Mouse (Mus musculus): Measurements from ENCODE around the gene Sv2a.
A peak's percentile ranks its signal among the peaks of the same experiment; 100 is the strongest.

Sv2a gene

DNA sequence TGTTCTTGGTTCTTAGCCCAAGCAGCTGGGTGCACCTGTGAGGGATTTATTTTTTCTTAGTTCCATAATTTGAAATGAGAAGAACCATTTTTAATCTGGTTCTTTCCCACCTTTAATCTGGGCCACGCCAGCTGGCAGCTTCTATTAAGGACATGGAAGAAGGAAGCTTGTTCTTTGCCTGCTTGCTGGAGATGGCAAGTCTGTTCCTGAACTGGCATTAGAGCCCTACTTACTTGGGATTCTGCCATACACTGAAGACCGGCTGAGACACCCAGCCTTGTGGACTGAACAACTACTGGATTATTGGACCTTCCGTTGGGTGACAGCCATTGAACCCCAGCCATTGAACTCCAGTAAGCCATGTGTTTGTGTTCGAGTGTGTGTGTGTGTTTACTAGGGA lies 41.8 kb downstream of the Sv2a start:
- no peak for DNase-seq

DNA sequence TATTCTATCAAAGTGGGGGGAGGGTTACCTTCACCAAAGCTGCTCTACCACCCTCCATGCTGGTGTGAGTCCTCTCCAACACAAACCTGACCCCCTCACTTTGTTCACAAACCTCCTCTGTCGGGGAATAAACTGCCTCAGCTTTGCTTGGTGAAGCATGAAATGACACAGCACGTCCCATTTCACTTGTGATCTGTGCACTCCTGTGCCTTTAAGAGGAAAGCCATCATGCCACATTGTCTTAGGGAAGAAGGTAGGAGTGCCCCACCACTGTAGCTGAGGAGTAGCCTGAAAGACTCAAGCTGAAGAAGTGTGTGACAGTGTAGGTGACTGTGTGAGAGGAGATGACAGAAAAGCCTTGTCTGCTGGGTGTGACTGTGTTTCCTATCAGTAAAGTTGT lies 44.5 kb downstream of the Sv2a start:
- no peak for DNase-seq

DNA sequence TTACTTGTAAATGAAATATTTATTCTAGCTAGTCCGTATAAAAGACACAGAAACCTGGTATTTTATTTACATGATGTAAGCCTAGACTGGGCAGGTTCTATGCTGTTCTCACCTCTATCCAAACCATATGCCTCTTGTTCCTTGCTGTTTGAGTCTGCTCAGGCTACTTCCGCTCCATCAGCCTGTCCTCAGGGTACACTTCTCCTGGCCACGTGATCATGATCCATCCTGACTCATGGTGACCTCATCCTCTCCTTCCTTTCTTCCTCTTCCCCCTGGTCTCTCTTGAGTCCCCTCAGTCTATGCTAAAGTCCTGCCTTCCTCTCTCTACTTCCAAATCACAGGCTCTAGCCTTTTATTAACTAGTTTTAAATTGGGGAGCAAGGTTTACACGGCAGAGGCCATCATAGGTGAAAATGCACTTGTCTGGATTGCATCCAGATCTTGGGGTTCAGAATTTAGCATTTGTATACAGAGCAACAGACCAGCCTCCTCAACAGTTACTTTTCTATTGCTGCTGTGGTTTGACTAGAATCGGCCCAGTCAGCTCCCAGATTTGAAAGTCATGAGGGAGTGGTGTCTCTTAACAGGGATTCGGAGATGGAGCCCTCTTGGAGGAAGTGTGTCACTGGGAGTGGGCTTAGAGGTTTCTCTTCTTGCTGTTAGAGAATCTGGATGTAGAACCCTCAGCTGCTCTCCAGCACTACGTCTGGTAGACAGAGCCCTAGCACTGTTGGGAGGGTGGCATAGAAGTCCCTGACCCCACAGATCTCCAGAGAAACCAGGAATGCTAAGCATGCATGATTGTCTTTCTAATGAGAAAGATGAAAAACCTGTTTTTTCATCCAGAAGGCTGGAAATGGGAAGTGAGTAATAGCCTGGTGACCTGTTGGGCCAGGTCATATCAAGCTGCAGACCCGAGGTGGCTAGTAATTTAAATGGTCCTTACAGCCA lies 46.0 kb downstream of the Sv2a start:
- no peak for DNase-seq

DNA sequence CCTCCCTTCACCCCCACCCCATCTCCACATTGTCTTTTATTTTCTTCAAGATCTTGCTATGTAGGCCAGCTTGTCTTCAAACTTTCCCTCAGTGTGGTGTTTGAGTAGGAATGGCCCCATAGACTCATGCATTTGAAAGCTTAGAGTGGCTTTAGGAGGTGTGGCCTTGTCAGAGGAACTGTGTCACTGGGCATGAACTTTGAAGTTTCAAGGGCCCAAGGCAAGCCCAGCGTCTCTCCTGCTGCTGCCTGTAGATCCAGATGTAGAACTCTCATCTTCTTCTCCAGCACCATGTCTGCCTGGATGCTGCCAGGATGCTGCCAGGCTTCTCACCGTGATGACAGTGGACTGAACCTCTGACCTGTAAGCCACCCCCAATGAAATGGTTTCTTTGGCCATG lies 47.9 kb downstream of the Sv2a start:
- no peak for DNase-seq

DNA sequence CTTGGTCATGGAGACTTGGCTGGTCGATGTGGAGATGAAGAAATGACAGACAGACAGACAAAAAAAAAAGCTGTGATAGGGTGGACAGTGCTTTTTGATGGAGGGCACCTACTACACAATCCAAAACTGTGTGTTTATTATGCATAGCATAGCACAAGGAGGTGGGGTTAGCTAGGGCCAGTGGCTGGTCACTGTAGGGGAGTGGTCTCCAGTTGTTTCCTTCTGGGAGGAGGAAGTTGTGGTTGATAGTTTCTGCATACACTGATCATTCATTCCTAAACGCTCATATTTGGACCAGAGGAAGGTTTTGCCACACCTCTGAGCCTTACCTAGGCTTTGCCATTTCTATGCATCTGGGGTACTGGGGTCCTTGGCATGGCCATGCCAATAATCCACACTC lies 49.5 kb downstream of the Sv2a start:
- DNase-seq: no peak

DNA sequence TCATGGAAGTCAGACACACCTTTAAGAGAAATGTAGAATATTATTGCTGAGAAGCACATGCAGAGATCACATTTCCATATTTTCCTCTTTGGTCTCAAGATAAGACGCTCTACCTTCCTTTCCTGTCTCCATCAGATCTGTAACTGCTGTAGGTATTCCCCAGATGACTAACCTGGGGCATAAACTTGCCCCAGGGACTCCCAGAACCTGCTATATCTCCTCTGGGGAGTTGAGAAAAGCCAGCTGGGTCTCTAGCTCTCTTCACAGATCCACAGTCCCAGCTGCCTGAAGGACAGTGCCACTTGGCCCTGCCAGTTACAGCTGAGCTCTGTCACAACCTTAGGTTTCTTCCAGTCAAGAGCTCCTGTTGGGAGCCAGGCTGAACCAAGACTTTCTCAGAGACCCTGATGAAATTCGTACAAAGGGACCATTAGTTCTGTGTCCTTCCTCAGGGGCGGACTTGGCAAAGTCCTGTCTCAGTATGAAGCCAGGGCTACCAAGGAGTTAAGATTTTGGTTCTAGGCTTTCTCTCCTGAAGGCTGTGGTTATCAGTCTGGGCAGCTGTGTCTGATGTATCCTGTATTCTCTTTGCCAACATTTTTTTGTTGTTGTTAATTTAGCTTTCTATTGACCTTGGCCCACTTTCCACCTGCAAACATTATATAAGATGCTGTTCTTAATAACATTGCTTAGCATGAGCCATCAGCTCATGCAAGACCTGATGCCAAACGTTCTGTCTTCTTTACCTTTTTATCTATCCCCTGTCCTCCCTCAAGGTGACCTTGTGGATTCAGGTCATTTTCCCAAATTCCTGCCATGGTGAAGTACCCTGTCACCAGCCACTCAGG lies 50.2 kb downstream of the Sv2a start:
- no peak for DNase-seq

DNA sequence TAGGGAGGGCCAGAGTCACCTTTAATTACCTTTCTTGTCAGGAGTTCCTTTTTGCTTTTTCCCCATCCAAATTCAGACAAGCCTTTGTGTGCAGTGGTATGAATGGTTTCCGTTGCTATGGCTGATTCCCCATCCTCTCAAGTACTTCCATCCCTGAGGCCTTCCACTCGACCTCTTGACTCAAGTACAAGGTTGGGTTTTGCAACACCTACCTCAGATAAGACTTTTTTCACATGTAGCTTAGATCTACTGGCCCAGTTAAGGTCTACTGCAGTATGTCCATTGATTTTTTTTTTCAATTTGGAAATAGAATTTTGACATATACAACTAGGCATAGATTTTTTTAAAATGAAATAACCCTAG lies 50.8 kb downstream of the Sv2a start:
- no peak for DNase-seq

DNA sequence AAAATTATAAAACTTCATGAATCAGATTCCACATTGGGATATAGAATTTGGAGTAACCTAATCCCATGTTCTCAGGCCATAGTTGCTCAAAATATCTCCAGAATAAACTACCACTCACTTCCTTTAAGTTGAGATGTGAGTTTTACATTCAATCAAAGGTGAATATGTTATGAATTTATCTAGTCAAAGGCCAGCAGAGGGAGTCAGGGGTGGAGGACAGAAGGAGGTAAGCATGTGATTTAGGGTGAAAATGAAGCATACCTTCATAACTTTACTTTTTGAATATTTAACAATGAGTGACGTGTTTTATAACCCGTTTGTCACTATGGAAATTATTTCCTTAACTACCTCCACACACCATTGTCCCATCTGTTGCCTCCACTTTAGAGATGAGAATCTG lies 54.0 kb downstream of the Sv2a start:
- no peak for DNase-seq

DNA sequence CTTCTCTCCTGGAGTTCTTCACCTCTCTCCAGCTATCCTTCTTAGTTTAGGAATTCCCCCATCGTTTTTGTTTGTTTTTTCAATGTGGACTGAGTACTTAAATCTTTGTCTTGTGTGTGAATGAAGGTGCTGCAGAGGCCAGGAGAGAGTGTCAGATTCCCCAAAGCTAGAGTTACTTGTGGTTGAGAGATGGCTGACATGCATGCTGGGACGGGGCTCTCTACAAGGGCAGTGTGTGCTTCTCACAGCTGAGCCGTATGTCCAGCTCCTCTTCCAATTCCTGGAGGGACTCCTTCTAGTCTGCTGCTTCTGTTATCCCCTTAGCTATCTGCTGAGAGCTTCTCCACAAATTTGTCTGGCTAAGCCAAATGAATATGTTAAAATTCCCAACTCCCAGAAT lies 54.9 kb downstream of the Sv2a start:
- DNase-seq: no peak

DNA sequence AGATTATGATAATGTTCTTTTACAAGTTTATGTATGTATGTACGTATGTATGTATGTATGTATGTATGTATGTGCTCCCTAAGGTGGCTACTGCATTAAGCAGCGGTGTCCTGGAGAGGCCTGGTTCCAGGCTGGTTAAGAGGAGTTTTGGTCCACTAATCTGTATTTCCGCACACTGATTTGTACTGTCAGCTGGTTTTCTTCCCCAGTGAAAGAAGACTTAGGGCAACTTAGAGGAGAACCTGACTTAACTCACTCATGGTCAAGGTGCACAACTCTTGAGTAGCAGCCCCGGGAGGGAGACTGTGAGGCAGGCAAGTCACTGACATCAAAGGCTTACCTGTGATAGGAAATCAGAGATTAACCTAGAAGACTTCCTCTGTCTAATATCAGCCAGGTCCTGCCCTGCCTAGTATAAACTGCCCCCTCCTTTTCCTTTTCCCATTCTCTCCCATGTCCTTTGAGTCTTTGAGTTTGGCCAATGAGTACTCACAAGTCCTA lies 55.9 kb downstream of the Sv2a start:
- no peak for DNase-seq

DNA sequence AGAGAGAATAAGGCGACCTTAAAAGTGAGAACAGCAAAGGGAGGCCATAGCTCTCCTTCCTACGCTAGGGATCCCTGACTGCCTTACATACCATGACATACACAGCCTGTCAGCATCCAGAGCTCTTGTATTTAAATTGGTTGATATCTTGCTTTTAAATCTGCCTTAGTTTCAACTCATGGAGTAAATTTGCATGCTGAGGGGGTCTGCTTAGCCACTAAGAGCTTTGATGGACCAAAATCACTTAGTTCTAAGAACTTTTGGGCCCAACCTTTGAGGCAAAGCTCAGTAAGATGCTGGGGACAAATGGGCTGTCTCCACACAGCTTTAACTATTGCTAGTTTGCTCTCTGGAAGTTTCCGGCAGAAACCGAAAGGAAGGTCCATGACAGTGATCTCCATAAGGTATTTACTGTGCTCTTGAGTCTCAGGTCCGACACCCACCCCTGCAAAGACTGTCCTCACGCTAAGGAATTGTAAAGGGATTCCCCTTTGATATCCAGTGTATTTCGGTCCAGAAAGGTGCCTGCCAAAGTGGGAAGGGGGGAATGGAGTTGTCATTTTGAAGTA lies 56.5 kb downstream of the Sv2a start:
- DNase-seq: no peak

DNA sequence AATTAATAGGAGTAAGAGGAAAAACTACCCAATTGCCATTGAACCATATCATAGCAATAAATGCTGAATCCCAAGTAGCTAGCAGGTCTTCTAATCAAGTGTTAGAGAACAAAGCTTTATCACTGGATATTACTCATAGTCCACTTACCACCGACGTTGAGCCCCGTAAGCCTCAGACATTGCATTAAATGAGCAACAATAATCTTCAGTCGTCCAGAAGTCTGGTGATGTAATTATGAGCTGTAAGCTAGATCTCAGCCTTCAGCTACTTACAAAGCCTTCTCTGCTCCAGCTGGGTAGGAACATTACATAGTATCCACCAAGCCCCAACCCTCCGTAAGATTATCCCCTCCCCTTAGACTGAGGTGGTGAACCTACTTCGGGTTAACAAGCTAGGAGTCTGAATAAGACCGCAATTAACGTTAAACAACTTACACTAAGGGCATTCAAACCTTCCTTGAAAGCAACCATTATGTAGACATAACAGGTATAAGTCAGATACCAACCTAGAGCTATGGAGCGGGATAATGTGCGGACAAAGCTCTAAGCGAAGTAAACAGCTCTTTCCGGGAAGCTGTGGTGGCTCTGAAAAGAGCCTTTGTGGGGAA lies 57.1 kb downstream of the Sv2a start:
- no peak for DNase-seq

DNA sequence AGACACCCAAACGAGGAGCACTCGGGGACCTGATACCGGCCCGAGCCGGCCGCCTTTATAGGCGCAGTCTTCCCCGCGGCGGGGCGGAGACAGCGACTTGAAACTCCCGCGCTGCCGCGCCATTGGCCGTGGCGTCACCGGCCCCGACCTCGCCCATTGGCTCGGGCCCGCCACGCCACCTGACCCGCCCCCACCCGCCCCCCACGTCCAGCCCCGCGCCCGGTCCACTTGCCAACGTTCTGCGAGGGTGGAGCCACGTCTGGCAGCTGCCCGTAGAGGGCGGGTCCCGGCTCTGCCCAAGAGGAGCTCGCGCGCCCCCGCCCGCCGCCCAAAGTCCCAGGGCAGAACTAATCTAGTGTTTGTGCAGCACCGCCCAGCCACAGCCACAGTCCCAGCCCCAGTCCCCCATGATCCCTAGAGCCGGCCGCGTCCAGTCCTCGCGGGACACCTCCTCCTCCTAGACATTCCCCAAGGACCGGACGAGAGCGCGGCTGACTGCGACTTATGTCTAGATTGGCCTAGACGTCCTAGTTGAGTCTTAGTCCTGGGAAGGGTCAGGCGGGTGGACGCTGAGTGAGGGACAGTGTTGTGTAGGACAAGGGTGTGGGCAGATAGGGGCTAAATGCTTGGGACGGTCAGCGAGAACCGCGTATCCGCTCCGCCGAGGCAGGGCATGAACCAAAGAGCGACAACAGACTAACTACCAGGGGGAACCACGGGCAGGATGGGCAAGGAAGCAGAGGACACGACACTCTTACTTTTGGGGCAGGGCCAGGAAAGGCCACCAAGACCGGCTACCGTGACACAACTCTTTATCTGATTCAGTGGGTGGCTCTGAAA lies 58.2 kb downstream of the Sv2a start, which contains the start of gene Hist2h3c2:
Hist2h3c2 (minus strand) TSS at position 174 of the 840 bp plus-strand sequence.
- DNase-seq: peak; percentile 33

DNA sequence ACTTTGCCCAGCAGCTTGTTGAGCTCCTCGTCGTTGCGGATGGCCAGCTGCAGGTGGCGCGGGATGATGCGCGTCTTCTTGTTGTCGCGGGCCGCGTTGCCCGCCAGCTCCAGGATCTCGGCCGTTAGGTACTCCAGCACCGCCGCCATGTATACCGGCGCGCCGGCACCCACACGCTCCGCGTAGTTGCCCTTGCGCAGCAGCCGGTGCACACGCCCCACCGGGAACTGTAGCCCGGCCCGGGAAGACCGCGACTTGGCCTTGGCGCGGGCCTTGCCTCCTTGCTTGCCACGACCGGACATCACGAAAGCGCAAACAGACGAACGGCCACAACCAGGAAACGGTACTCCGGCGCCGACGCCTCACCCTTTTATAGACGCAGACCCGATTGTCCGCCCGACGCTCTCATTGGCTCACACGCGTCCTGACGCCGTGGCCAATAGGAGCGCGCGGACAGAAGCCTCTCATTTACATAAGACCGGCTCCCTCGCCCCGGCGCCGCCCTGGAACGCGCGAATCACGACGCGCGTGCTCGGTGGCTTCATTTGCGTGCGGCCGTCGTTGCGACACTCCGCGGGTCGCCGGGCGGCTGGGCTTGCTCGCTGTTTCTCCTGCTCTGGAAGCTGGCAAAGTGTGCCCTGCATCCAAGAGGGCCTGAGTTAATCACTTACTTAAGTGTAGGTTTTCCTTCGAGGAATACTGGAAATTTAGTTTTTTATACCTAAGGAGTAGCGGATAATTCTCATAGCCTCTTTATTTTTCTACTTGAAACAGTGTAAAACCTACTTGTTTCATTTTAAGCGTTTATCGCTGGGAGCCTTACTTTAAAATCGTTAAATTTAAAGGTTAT lies 59.2 kb downstream of the Sv2a start, which contains the start of gene Hist2h2aa2:
Hist2h2aa2 (minus strand) TSS at position 328 of the 850 bp plus-strand sequence.
- DNase-seq: peak; percentile 96

DNA sequence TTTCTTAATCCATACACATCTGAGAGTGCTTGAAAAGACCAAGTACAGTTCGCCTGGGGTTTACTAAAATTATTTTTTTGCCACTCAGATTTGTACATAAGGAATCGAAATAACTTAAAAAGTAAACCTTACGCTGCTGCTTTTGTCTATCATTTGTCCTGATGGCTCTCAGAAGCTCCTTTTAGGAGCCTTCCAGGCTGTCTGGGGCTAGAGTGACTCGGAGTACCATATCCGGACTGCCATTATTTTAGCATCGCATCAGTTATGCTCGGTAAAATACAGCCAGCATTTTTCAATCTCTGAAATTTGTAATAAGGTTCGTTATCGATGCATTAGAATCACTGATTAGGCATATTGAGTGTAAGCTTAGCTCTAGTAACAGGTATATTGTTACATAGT lies 59.8 kb downstream of the Sv2a start:
- no peak for DNase-seq

DNA sequence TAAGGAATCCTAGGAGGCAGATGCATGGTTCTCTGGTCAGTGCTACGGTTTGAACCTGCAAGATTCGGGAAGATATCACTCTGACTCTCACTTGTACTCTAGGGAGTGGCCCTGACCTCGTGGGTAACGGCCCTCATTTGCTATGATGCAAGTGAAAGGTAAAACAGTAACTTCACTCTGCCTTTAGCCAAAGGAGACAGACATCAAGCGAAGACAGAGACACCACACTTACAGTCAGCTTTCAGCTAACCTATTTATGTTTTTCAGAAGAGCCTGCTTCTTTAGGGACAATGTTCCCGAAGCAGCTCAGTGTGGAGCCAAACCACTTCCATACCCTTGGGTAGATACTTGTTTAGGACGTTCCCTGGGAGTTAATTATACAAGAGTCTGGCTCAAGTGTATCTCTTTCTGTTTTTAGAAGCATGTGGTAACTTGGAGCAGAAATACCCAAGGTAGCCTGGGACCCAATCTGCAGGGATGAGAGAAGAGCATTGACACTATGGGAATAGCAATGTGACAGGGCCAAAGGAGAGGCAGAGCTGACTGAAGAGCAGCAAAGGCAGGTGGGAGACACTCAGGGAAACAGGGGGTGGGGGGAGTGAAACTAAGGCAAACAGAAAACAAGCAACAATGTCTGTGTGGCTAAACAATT lies 63.1 kb downstream of the Sv2a start:
- no peak for DNase-seq
